Mouse (Mus musculus) liver, embryonic 14.5 days (tissue): ENCODE measurements around the gene Rgs5. TPM values are rescaled to one million over a fixed set of nuclear protein-coding genes. Genes with fewer than 3 reads are reported as not detected.

Experiments used
- ATAC-seq: fragments of 200-750 bp; cut with Nextera tagmentation; 2 replicates; pipeline ENCODE4 v1.8.0; 2017; ENCODE audit warnings: moderate number of reproducible peaks, mild to moderate bottlenecking, moderate library complexity; ENCODE audit not compliant: insufficient read depth
- DNase-seq, 3 experiments: peaks; one replicate each; pipeline ENCODE4 v3.0.0-alpha.2; 2012 to 2013; ENCODE audit warnings: low read depth in 3 of 3, low spot score in 3 of 3
- H3K27ac ChIP-seq: fragments of 300-500 bp; sonication (generic); 2 replicates; pipeline ENCODE4 v1.5.1; 2014; ENCODE audit warnings: moderate library complexity, mild to moderate bottlenecking, control low read depth, inconsistent platforms
- H3K27me3 ChIP-seq: fragments of 300-500 bp; sonication (generic); 2 replicates; pipeline ENCODE4 v1.6.1; 2014; ENCODE audit warnings: mild to moderate bottlenecking, low read length, moderate library complexity; ENCODE audit not compliant: control insufficient read depth, insufficient read depth
- H3K36me3 ChIP-seq: fragments of 300-500 bp; sonication (generic); replicated peaks from 2 replicates; pipeline ENCODE4 v1.6.1; 2014; ENCODE audit warnings: low read depth; ENCODE audit not compliant: control insufficient read depth, insufficient read depth
- H3K4me1 ChIP-seq, 2 experiments: fragments of 200-500 bp in 1 of 2; fragments of 300-500 bp in 1 of 2; sonication (generic) in 1 of 2; replicated peaks; 2 replicates each; pipeline ENCODE4 v1.6.1; 2012 to 2014; ENCODE audit warnings: antibody characterized with exemption in 1 of 2, inconsistent platforms in 1 of 2, low read length in 1 of 2; ENCODE audit not compliant: control insufficient read depth in 2 of 2, insufficient read depth in 2 of 2
- H3K4me2 ChIP-seq: fragments of 300-500 bp; sonication (generic); 2 replicates; pipeline ENCODE4 v1.6.1; 2014; ENCODE audit warnings: low read depth, mild to moderate bottlenecking, control low read depth, moderate library complexity
- H3K4me3 ChIP-seq, 2 experiments: fragments of 200-500 bp in 1 of 2; fragments of 300-500 bp in 1 of 2; sonication (generic) in 1 of 2; 2 replicates each; pipeline ENCODE4 v1.5.1; 2012 to 2014; ENCODE audit warnings: low read depth in 2 of 2, low read length in 2 of 2, mild to moderate bottlenecking in 2 of 2, control low read depth in 1 of 2, inconsistent platforms in 1 of 2, moderate library complexity in 1 of 2; ENCODE audit not compliant: insufficient read depth in 1 of 2
- H3K9ac ChIP-seq: fragments of 300-500 bp; sonication (generic); replicated peaks from 2 replicates; pipeline ENCODE4 v1.6.1; 2014; ENCODE audit warnings: mild to moderate bottlenecking, control low read depth, moderate library complexity
- H3K9me3 ChIP-seq: fragments of 300-500 bp; sonication (generic); 2 replicates; pipeline ENCODE4 v1.6.1; 2016; ENCODE audit warnings: low read length, mixed read lengths; ENCODE audit not compliant: control insufficient read depth
- CTCF ChIP-seq: IDR thresholded peaks from 2 replicates; pipeline ENCODE4 v1.5.1; 2016; ENCODE audit warnings: antibody characterized with exemption, low read depth, control low read depth
- EP300 ChIP-seq: IDR thresholded peaks from 2 replicates; pipeline ENCODE4 v1.6.1; 2016; ENCODE audit warnings: antibody characterized with exemption, low read depth
- WGBS: fragments of 180-500 bp; shearing (Covaris S2); extraction: QIAGEN DNeasy Blood & Tissue Kit; methylation state at CpG from one replicate; pipeline ENCODE4 v1.1.7; 2014; ENCODE audit not compliant: insufficient replicate concordance; 5-methylcytosine and 5-hydroxymethylcytosine counted together
- polyA plus RNA-seq, 2 experiments: library from polyadenylated mRNA; depleted of rRNA in 1 of 2; stranded (reverse) in 1 of 2; unstranded in 1 of 2; fragments of >200 nt; fragmentation: Nextera tagmentation in 1 of 2; extraction: Ambion mirVana in 1 of 2; gene quantifications; 2 replicates each; pipeline versions ENCODE4 v1.2.1 to v1.2.3; 2012 to 2014

The Rgs5 gene
- polyA plus RNA-seq (2012; rRNA removed) (0.21 and 0.30 TPM in 2 replicates), polyA plus RNA-seq (2014; fragmentation: Nextera tagmentation; extraction: Ambion mirVana) (0.15 and 0.42 TPM in 2 replicates)

DNA sequence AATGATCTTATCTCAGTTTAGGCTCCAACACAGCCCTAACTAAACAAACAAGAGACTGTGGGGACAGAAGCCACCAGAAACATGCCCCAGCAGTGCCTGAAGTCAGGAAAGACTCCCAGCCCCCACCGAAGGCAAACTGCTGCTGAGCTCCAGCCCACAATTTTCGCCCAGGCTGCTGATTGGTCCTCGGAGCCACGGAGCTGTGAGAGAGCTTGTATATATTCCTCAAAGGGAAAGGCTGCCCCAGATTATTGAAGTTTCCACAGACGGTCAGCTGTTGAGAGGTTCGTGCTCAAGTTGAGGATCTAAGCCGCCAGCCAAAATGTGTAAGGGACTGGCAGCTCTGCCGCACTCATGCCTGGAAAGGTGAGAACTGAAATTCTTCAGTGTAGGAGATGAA is at the start of gene Rgs5:
TSS of gene Rgs5 (plus strand) at position 246 of the 400 bp plus-strand sequence.
- no peak for TF ChIP-seq EP300
- TF ChIP-seq CTCF: no peak
- H3K9ac ChIP-seq: no peak within 1 kb of the TSS
- H3K9me3 ChIP-seq: no peaks in the 10 kb centered on the region
- peak within 1 kb of the TSS; percentile 6; the same call in 1 of the 2 replicates for H3K4me2 ChIP-seq
- H3K4me1 ChIP-seq: no peaks in the 10 kb centered on the region; a peak in 1 of 4 replicates
- DNase-seq (no peak), ATAC-seq (no peak)
- 7% methylated on average over 8 of the region's 8 CpGs for WGBS
- H3K4me3 ChIP-seq: 0 out of 4 replicates have a peak within 1 kb of the TSS, but pooled peaks of 1 of the 2 experiments have one; percentile 6
- H3K36me3 ChIP-seq: no peaks in the 10 kb centered on the region
- H3K27me3 ChIP-seq: no peaks in the 10 kb centered on the region
- no peak within 1 kb of the TSS for H3K27ac ChIP-seq

DNA sequence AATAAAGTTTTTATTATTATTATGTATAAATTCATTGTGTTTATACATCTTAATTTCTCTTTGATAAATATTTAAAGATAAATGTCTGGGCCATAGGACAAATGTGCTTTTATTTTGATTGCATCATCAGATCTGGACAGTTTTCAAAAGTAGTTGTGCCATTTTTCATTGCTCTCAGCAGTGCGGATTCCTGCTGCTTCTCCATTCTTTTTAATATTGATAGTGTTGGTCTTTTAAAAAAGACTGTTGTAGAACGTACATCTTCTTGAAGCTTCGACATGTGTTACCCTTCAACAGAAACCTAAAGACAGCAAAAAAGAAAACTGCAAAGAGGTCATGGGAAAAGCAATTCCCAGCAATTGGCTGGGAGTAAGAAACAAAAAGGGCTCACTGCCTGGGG is 49.1 kb upstream of the Rgs5 start:
- H3K9ac ChIP-seq: no peak overlapping the region
- H3K27me3 ChIP-seq: no peaks in the 10 kb centered on the region
- H3K36me3 ChIP-seq: no peaks in the 10 kb centered on the region
- no peaks in the 10 kb centered on the region for H3K9me3 ChIP-seq
- 54% methylated on average over 3 of the region's 3 CpGs for WGBS
- ATAC-seq (no peak), DNase-seq (no peak)
- no peak overlapping the region for H3K27ac ChIP-seq
- H3K4me3 ChIP-seq: no peak overlapping the region
- no peak overlapping the region for H3K4me2 ChIP-seq
- TF ChIP-seq EP300 (no peak), CTCF (no peak)
- H3K4me1 ChIP-seq: no peaks in the 10 kb centered on the region

GRCm38 (mm10) chr1:169629738-169630137 is 25.6 kb upstream of the Rgs5 start:
- Histone ChIP-seq H3K27ac (no peak overlapping the region), H3K27me3 (no peaks in the 10 kb centered on the region), H3K36me3 (no peaks in the 10 kb centered on the region), H3K4me1 (no peaks in the 10 kb centered on the region), H3K9me3 (no peaks in the 10 kb centered on the region), H3K4me2 (no peak overlapping the region), H3K9ac (no peak overlapping the region), H3K4me3 (no peak overlapping the region)
- ATAC-seq (no peak), DNase-seq (no peak)
- no peak for TF ChIP-seq EP300
- no peak for TF ChIP-seq CTCF
- 71% methylated on average over 7 of the region's 7 CpGs for WGBS

DNA sequence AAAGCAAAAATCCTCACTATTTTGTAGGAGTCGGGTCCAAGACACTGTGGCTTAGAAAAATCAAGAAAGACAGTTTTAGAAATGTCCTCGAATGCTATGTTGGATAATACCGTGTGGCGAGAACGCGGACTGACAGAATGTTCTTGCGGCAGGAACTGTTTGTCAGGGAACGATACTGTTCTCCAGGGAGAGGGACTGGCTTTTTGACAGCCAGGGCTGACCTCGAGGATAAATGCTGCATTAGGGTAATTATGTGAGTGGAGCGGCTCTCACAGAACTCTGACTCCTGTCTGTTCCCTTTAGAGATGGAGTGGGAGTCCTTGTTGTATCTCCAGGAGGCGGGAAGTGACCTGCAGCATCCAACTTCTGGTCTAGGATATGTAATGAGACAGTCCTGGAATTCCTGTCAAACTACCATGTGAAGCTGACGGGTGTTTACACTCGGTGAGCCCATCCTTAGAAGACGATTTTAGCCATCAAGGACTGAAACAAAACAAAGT is 18.0 kb upstream of the Rgs5 start:
- no peak overlapping the region for H3K4me2 ChIP-seq
- H3K27ac ChIP-seq: no peak overlapping the region
- 64% methylated on average over 14 of the region's 14 CpGs for WGBS
- H3K9ac ChIP-seq: no peak overlapping the region
- no peak overlapping the region for H3K4me3 ChIP-seq
- no peak for ATAC-seq
- DNase-seq: no peak
- TF ChIP-seq CTCF (no peak), EP300 (no peak)
- H3K9me3 ChIP-seq: no peaks in the 10 kb centered on the region
- H3K4me1 ChIP-seq: no peaks in the 10 kb centered on the region
- H3K27me3 ChIP-seq: no peaks in the 10 kb centered on the region
- no peaks in the 10 kb centered on the region for H3K36me3 ChIP-seq

DNA sequence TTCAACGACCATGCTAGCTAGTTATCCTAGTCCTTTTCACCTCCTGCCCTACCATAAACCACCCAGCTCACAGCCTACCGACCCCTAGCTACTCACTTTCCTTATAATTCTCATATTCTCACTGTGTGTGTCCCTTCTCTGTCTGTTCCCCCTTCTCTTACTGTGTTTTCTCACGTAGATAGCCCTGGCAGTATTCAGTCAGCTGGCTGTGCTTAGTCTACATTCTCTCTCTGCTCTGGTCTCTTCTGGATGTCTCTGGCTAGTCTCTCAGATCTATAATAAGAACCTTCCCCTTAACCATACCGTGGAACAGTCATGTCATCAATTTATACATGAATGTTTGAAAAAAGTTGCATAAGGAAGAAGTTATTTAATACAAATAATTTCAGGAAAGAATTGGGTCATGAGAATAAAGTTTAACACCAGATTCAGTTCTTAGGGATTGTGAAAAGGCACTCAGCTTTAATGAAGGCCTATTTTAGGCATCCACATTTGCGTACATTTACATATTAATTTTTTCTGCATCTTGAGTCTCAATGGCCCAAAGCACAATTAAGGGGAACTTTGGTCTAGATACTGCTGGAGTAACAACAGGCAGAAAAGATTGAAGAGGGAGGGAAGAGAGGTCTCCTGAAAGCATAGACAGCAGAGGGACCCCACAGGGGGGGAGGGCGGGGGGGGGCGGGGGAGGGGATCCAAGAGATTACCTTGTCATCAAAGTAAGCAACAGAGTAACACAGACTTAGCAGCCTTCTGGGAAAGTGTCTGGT is 10.2 kb upstream of the Rgs5 start:
- H3K27ac ChIP-seq: no peak overlapping the region
- TF ChIP-seq EP300: no peak
- TF ChIP-seq CTCF: no peak
- H3K9ac ChIP-seq: no peak overlapping the region
- ATAC-seq: no peak
- no peak for DNase-seq
- no peak overlapping the region for H3K4me2 ChIP-seq
- H3K4me3 ChIP-seq: no peak overlapping the region
- H3K27me3 ChIP-seq: no peaks in the 10 kb centered on the region
- H3K36me3 ChIP-seq: no peaks in the 10 kb centered on the region
- no peaks in the 10 kb centered on the region for H3K4me1 ChIP-seq
- WGBS: 64% methylated on average over 7 of the region's 7 CpGs
- no peaks in the 10 kb centered on the region for H3K9me3 ChIP-seq
